Mouse (Mus musculus) cortical plate, adult 2 months (tissue): Measurements from ENCODE around the gene Kiss1.

Experiments
- CTCF ChIP-seq: fragments of 200-500 bp; IDR thresholded peaks from 2 replicates; pipeline ENCODE4 v1.5.1; 2011; ENCODE audit warnings: mild to moderate bottlenecking, control low read depth, low read length; ENCODE audit not compliant: insufficient read depth; ENCODE audit errors: extremely low read depth
- POLR2A ChIP-seq: fragments of 200-500 bp; IDR thresholded peaks from 2 replicates; pipeline ENCODE4 v1.6.1; 2011; ENCODE audit warnings: mild to moderate bottlenecking, low read length, control low read depth; ENCODE audit not compliant: insufficient read depth; ENCODE audit errors: extremely low read depth

- no peak for TF ChIP-seq CTCF
- no peak for TF ChIP-seq POLR2A
These were observed 34.2 kb downstream of the Kiss1 start for GRCm38 (mm10) chr1:133355912-133356311.
